Mouse (Mus musculus): ENCODE results near the gene Camk2n1.

GRCm38 (mm10) chr4:138459775-138460174 is 5.7 kb downstream of the Camk2n1 start:
- TF ChIP-seq POLR2A (IDR thresholded peaks at IDR 0.05; ENCODE audit: borderline replicate concordance, extremely low read depth, low read depth, low read length) (no peak), CTCF (IDR thresholded peaks at IDR 0.05; ENCODE audit: insufficient read depth, low read length) (no peak)
